Mouse (Mus musculus) liver, postnatal 0 days (tissue): ENCODE results near the gene Eva1b.

Source experiments
- CTCF ChIP-seq: sonication (generic); IDR thresholded peaks from 2 replicates; pipeline ENCODE4 v1.5.1; 2016; ENCODE audit warnings: antibody characterized with exemption, low read depth
- EP300 ChIP-seq: IDR thresholded peaks from 2 replicates; pipeline ENCODE4 v1.6.1; 2016; ENCODE audit warnings: antibody characterized with exemption, low read depth, mild to moderate bottlenecking

GRCm38 (mm10) chr4:126187096-126187495, 39.6 kb downstream of the Eva1b start:
- TF ChIP-seq CTCF (no peak), EP300 (no peak)
